Mouse (Mus musculus) layer of hippocampus, adult 2 months (tissue): ENCODE results near the gene Gm10382. TPM values are rescaled to one million over a fixed set of nuclear protein-coding genes. Genes with fewer than 3 reads are reported as not detected.
"Not testable (repeated sequence)": the region's sequence is repeated elsewhere in the genome, so short reads cannot be mapped to it uniquely, and the experiment has no call there.

Experiments used
- DNase-seq, 2 experiments: peaks; one replicate each; pipeline ENCODE4 v3.0.0; 2022; ENCODE audit warnings: low spot score in 2 of 2
- H3K27ac ChIP-seq: fragments of 200-600 bp; 2 replicates; pipeline ENCODE4 v1.8.1; 2022
- H3K4me3 ChIP-seq: fragments of 200-600 bp; 2 replicates; pipeline ENCODE4 v1.8.1; 2022; ENCODE audit warnings: mild to moderate bottlenecking
- CTCF ChIP-seq: fragments of 200-600 bp; conservative IDR thresholded peaks from 2 replicates; pipeline ENCODE4 v1.8.1; 2022; ENCODE audit warnings: antibody characterized with exemption, mild to moderate bottlenecking, moderate library complexity
- total RNA-seq, 2 experiments: library from RNA; stranded (reverse); gene quantifications; 2 replicates each; pipeline ENCODE4 v1.2.3; 2021

Gm10382 gene
- total RNA-seq, 2 experiments from 2014 or later, result not detected

- DNase-seq, result no peak
- Histone ChIP-seq H3K4me3 (no peak overlapping the region), H3K27ac (no peak overlapping the region)
- TF ChIP-seq CTCF, result no peak
These were observed 36.7 kb downstream of the Gm10382 start for GRCm38 (mm10) chr5:125425698-125426276.

- no peak for TF ChIP-seq CTCF
- no peak for DNase-seq
- Histone ChIP-seq H3K4me3 (no peak overlapping the region), H3K27ac (no peak overlapping the region)
These were observed 37.2 kb downstream of the Gm10382 start for GRCm38 (mm10) chr5:125426343-125426742.

GRCm38 (mm10) chr5:125432324-125432723 lies 43.2 kb downstream of the Gm10382 start:
- H3K4me3 ChIP-seq, DNase-seq, H3K27ac ChIP-seq: not testable (repeated sequence)

- TF ChIP-seq CTCF, result no peak
- Histone ChIP-seq H3K27ac (peak within 1 kb of the TSS; percentile 76), H3K4me3 (peak within 1 kb of the TSS; percentile 67)
- peak; percentile 94 for DNase-seq
These were observed 44.7 kb downstream of the Gm10382 start, which contains the start of gene Dhx37 for GRCm38 (mm10) chr5:125433793-125434337. Gene Dhx37 (minus strand): TSS chr5:125434121.

- DNase-seq, H3K27ac ChIP-seq: not testable (repeated sequence)
- peak; percentile 42 for TF ChIP-seq CTCF
- H3K4me3 ChIP-seq, result peak overlapping the region; percentile 67
These were observed 45.2 kb downstream of the Gm10382 start for GRCm38 (mm10) chr5:125434347-125434746.

Other genes with a start within 250 kb of the Gm10382 start
- gene Ncor2, start 210.1 kb upstream of the Gm10382 start, total RNA-seq, result 100 to 1,000 TPM; 285 to 307 TPM
- 10 to 100 TPM; 34.5 to 35.1 TPM for gene Scarb1, start 48.2 kb upstream of the Gm10382 start, total RNA-seq
- gene Ubc, start 880 bp downstream of the Gm10382 start, total RNA-seq, result 100 to 1,000 TPM; 713 to 818 TPM
- 10 to 100 TPM; 15.2 to 15.6 TPM for gene Dhx37, start 44.8 kb downstream of the Gm10382 start, total RNA-seq
- gene Bri3bp, start 52.2 kb downstream of the Gm10382 start, total RNA-seq, result 100 to 1,000 TPM in 1 of 2 experiments, 10 to 100 TPM in 1; 93.2 to 107 TPM
- gene Aacs, start 86.5 kb downstream of the Gm10382 start, total RNA-seq, result 10 to 100 TPM; 48.1 to 55.5 TPM
- 100 to 1,000 TPM; 117 to 127 TPM for gene Tmem132b, start 142.5 kb downstream of the Gm10382 start, total RNA-seq